Mouse (Mus musculus): ENCODE data around the gene Gm11034. TPM values are rescaled to one million over a fixed set of nuclear protein-coding genes. Genes with fewer than 3 reads are reported as not detected.

Gene Gm11034
- polyA plus RNA-seq, 1 experiment from 2014 or later = not detected

DNA sequence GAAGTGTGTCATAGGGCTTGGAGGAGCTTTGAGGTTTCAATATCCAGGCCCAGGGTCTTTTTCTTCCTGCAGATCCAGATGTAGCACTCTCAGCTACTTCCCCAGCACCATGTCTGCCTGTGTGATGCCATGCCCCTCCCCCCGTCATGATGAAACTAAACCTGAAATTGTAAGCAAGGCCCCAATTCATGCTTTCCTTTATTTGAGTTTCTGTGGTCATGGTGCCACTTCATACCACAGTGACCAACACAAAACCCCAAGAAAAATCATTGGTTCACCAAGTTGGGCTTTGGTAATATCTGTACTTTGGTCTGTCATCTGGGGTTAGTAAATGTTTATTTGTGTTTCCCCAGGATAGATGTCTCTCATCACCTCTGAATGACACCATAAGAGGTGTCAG, 4.9 kb downstream of the Gm11034 start:
- no peak overlapping the region for H3K4me2 ChIP-seq
- no peak overlapping the region for H3K4me3 ChIP-seq
- no peak overlapping the region for H3K27ac ChIP-seq
- no peak overlapping the region for H3K9ac ChIP-seq
- no peaks in the 10 kb centered on the region for H3K4me1 ChIP-seq
- ATAC-seq = no peak
- WGBS = 71% methylated on average over 1 of the region's 1 CpGs
- H3K9me3 ChIP-seq (replicated peaks) = peaks cover 4% of the 10 kb centered on the region; the same call in 1 of the 2 replicates
- peaks cover 7% of the 10 kb centered on the region; the same call in 1 of the 2 replicates for H3K27me3 ChIP-seq
- H3K36me3 ChIP-seq (ENCODE audit: poor library complexity, severe bottlenecking) = no peaks in the 10 kb centered on the region

DNA sequence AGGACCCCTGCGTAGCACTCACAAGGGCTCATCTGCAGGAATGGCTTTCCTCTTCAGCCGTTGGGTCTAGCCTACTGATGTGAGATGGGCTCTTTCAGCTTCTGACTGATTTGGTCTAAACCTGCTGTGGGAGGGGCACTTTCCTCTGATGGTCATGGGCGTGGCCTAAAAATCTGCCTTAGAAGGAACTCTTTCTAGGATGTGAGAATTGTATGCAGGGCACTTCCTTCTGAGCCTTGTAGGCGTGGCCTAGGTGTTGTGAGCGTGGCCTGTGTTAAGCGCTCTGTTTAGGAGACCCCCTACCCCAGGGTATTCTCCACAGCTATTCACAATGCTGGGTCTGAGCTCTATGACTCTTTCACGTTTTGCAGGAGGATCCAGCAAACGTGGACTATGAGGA, 15.4 kb downstream of the Gm11034 start:
- 64% methylated on average over 8 of the region's 8 CpGs for WGBS
- no peaks in the 10 kb centered on the region for H3K4me1 ChIP-seq

DNA sequence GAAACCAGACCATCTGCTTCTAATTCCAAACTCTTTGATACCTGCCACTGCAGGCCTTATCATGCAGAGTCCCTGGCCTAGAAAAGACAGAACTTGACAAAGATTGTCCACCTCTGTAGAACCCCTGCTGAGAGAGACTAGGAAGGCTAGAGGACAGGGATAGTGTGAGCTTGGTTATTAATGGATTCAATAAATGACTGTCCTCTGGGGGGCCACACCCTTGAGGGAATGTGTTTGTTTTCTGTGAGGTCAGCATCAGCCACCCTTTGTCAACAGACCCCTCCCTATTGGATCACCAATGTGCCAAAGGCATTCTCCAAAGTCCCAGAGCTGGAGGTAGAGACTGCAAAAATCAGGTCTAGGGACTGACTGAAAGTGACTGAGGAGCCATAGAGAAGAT, 21.4 kb downstream of the Gm11034 start:
- ATAC-seq = no peak
- Histone ChIP-seq H3K36me3 (ENCODE audit: poor library complexity, severe bottlenecking) (no peaks in the 10 kb centered on the region), H3K4me3 (no peak overlapping the region), H3K9me3 (replicated peaks) (no peaks in the 10 kb centered on the region), H3K27ac (no peak overlapping the region), H3K9ac (no peak overlapping the region), H3K4me1 (no peaks in the 10 kb centered on the region), H3K27me3 (no peaks in the 10 kb centered on the region), H3K4me2 (no peak overlapping the region)

More for the DNA sequence above, 15.4 kb downstream of the Gm11034 start:
- no peaks in the 10 kb centered on the region for H3K27me3 ChIP-seq
- H3K4me3 ChIP-seq = no peak overlapping the region
- no peaks in the 10 kb centered on the region for H3K36me3 ChIP-seq (ENCODE audit: poor library complexity, severe bottlenecking)
- no peak for ATAC-seq
- no peak overlapping the region for H3K27ac ChIP-seq
- no peak overlapping the region for H3K4me2 ChIP-seq
- no peak overlapping the region for H3K9ac ChIP-seq
- peaks cover 25% of the 10 kb centered on the region for H3K9me3 ChIP-seq (replicated peaks)

DNA sequence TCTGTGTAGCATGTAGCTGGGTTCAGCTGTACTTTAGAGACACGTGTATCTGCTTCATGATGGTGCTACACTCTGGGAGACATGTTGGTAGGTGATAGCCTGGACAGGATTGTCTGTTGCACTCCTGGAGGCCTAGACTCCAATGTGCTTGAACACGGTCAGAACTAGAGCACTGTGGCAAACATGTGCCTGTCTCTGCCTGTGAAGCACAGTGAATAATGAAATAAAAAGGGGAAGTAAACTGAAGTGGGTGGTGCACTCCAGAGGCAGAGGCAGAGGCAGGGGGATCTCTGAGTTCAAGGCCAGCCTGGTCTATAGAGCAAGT, 23.3 kb downstream of the Gm11034 start:
- WGBS = 87% methylated on average over 2 of the region's 2 CpGs
- no peaks in the 10 kb centered on the region for H3K9me3 ChIP-seq (replicated peaks)
- no peak for ATAC-seq

DNA sequence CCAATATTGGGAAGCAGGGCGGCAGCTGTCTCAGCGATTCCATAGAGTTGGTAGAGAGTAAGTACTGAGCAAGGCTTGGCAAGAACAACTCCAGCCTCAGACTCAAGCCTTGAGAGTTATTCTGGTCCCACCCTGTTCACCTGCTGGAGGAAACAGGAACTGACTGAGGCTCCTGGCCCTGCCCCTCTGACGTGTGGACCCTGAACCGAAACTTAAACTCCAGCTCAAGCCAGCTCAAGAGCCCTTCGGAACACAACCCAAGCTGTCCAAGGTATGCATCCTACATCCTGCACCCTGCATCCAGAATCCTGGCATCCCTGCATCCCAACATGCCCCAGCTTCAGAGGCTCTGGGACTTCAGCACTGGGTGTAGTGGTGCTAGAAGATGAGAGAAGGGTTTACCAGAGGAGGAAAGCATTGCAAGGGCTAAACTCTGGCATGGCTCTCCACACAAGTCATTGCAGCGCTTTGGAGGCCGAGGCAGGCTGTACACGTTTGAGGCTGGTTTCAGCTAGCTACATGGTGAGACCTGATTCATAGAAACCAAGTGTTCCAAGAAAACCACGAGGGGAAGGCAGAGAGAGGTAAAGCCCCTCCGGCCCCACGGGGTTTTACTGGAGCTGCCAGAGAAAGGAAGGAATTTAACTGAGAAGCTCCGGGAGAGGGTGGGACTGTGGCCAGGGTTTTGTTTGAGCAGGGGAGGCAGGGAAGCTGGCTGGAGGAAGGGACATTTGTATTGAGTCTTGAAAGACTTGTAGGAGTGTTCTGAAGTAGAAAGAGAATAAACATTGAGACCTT, 23.8 kb downstream of the Gm11034 start, which contains the start of gene Hsh2d:
TSS of gene Hsh2d (plus strand) at position 222 of the 798 bp plus-strand sequence.
- Histone ChIP-seq H3K9ac (no peak within 1 kb of the TSS), H3K4me1 (no peaks in the 10 kb centered on the region), H3K9me3 (replicated peaks) (no peaks in the 10 kb centered on the region), H3K36me3 (ENCODE audit: poor library complexity, severe bottlenecking) (no peaks in the 10 kb centered on the region), H3K4me2 (no peak within 1 kb of the TSS), H3K27me3 (no peaks in the 10 kb centered on the region), H3K27ac (no peak within 1 kb of the TSS), H3K4me3 (no peak within 1 kb of the TSS)
- no peak for ATAC-seq
- 74% methylated on average over 12 of the region's 12 CpGs for WGBS

More for the DNA sequence above, 23.3 kb downstream of the Gm11034 start:
- Histone ChIP-seq H3K27ac (no peak overlapping the region), H3K4me1 (no peaks in the 10 kb centered on the region), H3K9ac (no peak overlapping the region), H3K4me3 (no peak overlapping the region), H3K4me2 (no peak overlapping the region), H3K36me3 (ENCODE audit: poor library complexity, severe bottlenecking) (no peaks in the 10 kb centered on the region), H3K27me3 (no peaks in the 10 kb centered on the region)

DNA sequence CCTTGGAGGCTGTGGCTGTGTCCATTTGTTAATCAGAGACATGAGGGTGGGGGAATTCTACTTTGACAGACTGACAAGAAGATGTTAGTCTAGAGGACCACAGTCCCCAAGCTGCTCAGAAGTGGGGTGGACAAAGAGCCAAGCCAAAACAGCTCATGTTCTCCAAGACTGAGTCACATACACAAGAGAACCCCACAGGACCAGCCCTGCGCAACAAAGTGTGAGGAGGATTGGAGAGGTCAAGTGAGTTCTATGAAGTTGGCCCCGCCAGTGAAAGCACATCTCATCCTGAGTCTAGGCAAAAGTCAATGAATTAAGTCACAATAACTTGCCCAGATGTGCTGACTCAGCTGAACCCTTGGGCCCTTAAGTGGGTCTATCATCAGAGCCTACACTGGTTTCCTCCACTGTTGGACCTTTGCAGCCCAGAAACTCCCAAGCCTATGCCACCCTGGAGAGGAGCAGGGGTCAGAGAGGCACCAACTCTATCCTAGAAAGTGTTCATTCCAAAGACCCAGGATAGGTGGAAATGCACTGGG, 25.6 kb downstream of the Gm11034 start:
- no peak for ATAC-seq
- no peak overlapping the region for H3K9ac ChIP-seq
- no peak overlapping the region for H3K4me3 ChIP-seq
- H3K36me3 ChIP-seq (ENCODE audit: poor library complexity, severe bottlenecking) = no peaks in the 10 kb centered on the region
- H3K4me2 ChIP-seq = no peak overlapping the region
- H3K27me3 ChIP-seq = no peaks in the 10 kb centered on the region
- no peaks in the 10 kb centered on the region for H3K4me1 ChIP-seq
- H3K27ac ChIP-seq = no peak overlapping the region
- H3K9me3 ChIP-seq (replicated peaks) = no peaks in the 10 kb centered on the region
- 93% methylated on average over 2 of the region's 2 CpGs for WGBS

DNA sequence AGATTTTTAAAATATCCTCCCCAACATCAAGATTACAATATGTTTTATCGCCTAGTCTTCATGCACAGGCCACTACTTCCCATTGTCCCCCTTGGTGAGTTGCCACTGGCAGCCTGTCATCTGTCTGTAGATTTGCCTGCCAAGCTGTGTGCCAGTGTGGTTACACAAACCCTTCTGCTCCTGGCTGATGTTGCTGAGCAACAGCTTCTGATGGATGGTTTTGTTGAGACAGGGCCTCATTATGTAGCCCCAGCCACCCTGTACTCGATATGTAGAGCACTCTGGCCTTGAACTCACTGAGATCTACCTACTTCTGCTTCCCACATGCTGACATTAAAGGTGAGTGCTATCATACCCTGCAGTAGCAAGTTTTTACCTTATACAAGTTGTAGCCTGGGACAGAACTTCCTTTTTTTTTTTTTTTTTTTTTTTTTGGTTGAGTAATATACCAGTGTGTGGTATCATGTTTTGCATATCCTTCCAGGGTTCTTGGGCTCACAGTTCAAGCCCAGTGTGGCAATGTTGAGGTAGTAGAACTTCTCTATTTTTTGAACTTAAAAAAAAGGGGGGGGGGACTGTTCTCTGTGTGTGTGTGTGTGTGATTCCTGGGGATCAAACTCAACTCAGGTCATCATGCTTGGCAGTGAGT, 29.8 kb downstream of the Gm11034 start:
- no peak overlapping the region for H3K9ac ChIP-seq
- H3K27me3 ChIP-seq = no peaks in the 10 kb centered on the region
- no peak overlapping the region for H3K4me2 ChIP-seq
- peaks cover 39% of the 10 kb centered on the region for H3K36me3 ChIP-seq (ENCODE audit: poor library complexity, severe bottlenecking)
- peak; percentile 59; the same call in 1 of the 2 replicates for ATAC-seq
- H3K9me3 ChIP-seq (replicated peaks) = no peaks in the 10 kb centered on the region
- no peaks in the 10 kb centered on the region for H3K4me1 ChIP-seq
- WGBS = 79% methylated on average over 2 of the region's 2 CpGs
- no peak overlapping the region for H3K27ac ChIP-seq
- no peak overlapping the region for H3K4me3 ChIP-seq

DNA sequence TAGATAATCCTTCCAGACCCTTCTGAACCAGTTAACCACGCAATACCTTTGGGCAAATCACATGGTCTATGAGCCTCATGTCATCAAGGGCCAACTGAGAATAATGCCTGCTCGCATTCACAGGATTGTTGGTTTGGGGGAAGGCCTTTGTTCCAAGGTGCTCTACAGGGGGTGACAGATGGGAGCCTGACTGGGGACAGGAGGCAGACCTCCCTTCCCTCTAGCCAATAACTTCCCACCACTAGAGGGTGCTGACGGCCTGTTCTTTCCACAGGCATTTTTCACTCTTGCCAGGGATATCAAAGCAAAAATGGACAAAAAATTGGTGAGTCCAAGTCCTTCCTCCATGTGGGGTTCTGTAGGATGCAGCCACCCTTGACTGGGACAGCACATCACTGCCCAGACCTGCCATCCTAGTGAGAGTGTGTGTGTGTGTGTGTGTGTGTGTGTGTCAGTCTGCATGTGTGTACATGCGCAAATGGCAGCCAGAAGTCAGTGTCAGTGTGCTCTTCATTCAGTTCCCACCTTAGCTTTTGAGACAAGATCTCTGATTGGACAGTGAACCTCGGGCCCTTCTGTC, 36.0 kb downstream of the Gm11034 start:
- Histone ChIP-seq H3K27ac (no peak overlapping the region), H3K4me3 (no peak overlapping the region), H3K9me3 (replicated peaks) (no peaks in the 10 kb centered on the region), H3K36me3 (ENCODE audit: poor library complexity, severe bottlenecking) (peaks cover 99% of the 10 kb centered on the region), H3K4me2 (no peak overlapping the region), H3K27me3 (no peaks in the 10 kb centered on the region), H3K4me1 (no peaks in the 10 kb centered on the region), H3K9ac (no peak overlapping the region)
- WGBS = 56% methylated on average over 5 of the region's 5 CpGs
- ATAC-seq = peak; percentile 75

DNA sequence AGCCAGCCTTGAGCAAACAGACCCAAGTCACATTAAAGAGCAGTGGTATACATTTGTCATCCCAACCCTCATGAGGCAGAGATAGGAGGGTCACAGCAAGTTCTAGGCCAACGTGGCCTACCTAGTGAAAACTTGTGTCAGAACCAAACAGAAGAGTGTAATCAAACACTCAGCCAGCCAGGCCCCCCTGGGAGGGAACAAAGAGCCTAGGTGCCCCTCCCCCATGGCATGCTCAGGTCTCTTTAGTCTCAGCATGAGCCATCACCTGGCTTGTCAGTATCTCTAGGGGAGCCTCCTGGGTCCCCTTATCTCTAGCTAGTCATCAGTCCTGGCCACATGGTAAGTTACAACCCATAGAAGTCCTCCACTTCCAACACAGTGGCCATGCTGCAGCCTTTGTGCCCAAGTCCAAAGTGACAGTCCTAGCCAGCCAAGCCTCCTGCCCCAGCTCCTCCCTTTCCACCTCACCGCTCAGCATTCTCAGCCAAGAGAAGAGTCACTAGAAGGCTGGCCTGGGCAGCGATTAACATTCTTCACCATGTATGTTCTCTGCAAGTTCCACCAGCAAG, 43.7 kb downstream of the Gm11034 start:
- H3K36me3 ChIP-seq (ENCODE audit: poor library complexity, severe bottlenecking) = peaks cover 83% of the 10 kb centered on the region
- H3K4me1 ChIP-seq = no peaks in the 10 kb centered on the region
- WGBS = 87% methylated on average over 3 of the region's 3 CpGs

DNA sequence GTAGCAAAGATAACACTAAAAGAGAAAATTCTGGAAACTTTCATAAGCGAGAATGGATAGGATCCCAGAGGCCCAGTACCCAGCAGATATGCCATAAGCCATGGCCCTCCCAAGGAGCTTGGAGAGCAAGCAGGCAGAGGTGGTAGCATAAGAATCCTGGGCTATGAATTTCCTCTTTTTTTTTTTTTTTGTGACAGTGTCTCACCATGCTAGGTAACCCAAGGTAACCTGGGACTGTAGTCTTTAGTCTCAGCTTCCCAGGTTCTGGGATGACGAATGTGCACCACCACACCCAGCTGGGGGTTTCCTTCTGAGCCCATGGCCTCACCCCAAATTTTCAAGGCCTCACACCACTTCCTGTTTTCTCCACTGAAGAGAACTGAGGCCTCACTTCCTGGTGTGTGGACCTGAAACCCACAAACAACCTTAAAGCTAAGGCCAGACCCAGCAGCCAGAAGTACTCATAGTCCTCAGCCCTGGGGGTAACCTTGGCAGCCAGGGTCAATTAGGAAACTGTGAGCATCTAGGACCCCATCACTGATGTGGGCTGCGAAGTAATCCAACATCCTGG, 44.3 kb downstream of the Gm11034 start:
- 93% methylated on average over 3 of the region's 3 CpGs for WGBS
- H3K4me2 ChIP-seq = no peak overlapping the region
- no peak overlapping the region for H3K4me3 ChIP-seq
- H3K9ac ChIP-seq = no peak overlapping the region
- H3K27ac ChIP-seq = no peak overlapping the region
- no peaks in the 10 kb centered on the region for H3K4me1 ChIP-seq
- peaks cover 83% of the 10 kb centered on the region for H3K36me3 ChIP-seq (ENCODE audit: poor library complexity, severe bottlenecking)
- no peaks in the 10 kb centered on the region for H3K9me3 ChIP-seq (replicated peaks)
- H3K27me3 ChIP-seq = no peaks in the 10 kb centered on the region
- ATAC-seq = no peak

More for the DNA sequence above, 43.7 kb downstream of the Gm11034 start:
- no peak for ATAC-seq
- no peak overlapping the region for H3K27ac ChIP-seq
- no peaks in the 10 kb centered on the region for H3K9me3 ChIP-seq (replicated peaks)
- no peaks in the 10 kb centered on the region for H3K27me3 ChIP-seq
- H3K4me2 ChIP-seq = no peak overlapping the region
- H3K9ac ChIP-seq = no peak overlapping the region
- no peak overlapping the region for H3K4me3 ChIP-seq
